Mouse (Mus musculus) liver, postnatal 0 days (tissue): ENCODE measurements at regions not wholly inside any gene's neighbourhood (a gene's known extent, or its start where the extent isn't known, plus 50 kb on each side); places are given as distances from the start of the nearest gene placed in this dataset.

ENCODE experiments used
- ATAC-seq: fragments of 200-750 bp; cut with Nextera tagmentation; 2 replicates; pipeline ENCODE4 v1.8.0; 2017; ENCODE audit warnings: mild to moderate bottlenecking, moderate library complexity
- DNase-seq: peaks from one replicate; pipeline ENCODE4 v3.0.0-alpha.2; 2016
- H3K27ac ChIP-seq: fragments of 300-500 bp; sonication (generic); 2 replicates; pipeline ENCODE4 v1.5.1; 2014; ENCODE audit warnings: antibody characterized with exemption, moderate library complexity, mild to moderate bottlenecking, low read depth
- H3K27me3 ChIP-seq: fragments of 300-500 bp; sonication (generic); 2 replicates; pipeline ENCODE4 v1.6.1; 2014; ENCODE audit warnings: low read length, control low read depth, mixed read lengths; ENCODE audit not compliant: insufficient read depth
- H3K36me3 ChIP-seq: fragments of 300-500 bp; sonication (generic); replicated peaks from 2 replicates; pipeline ENCODE4 v1.6.1; 2014; ENCODE audit warnings: mild to moderate bottlenecking, control low read depth, low read length, moderate library complexity, mixed read lengths; ENCODE audit not compliant: insufficient read depth
- H3K4me1 ChIP-seq: fragments of 300-500 bp; sonication (generic); 2 replicates; pipeline ENCODE4 v1.6.1; 2014; ENCODE audit warnings: antibody characterized with exemption, mild to moderate bottlenecking, control low read depth; ENCODE audit not compliant: insufficient read depth
- H3K4me2 ChIP-seq: fragments of 300-500 bp; sonication (generic); 2 replicates; pipeline ENCODE4 v1.6.1; 2014; ENCODE audit warnings: low read depth, mild to moderate bottlenecking, low read length, moderate library complexity, mixed read lengths
- H3K4me3 ChIP-seq: fragments of 300-500 bp; sonication (generic); 2 replicates; pipeline ENCODE4 v1.5.1; 2014; ENCODE audit warnings: low read depth, low read length
- H3K9ac ChIP-seq: fragments of 300-500 bp; sonication (generic); replicated peaks from 2 replicates; pipeline ENCODE4 v1.6.1; 2014; ENCODE audit warnings: mild to moderate bottlenecking, moderate library complexity
- H3K9me3 ChIP-seq: fragments of 300-500 bp; sonication (generic); 2 replicates; pipeline ENCODE4 v1.6.1; 2016; ENCODE audit warnings: mild to moderate bottlenecking, control low read depth, low read length, mixed read lengths
- CTCF ChIP-seq: sonication (generic); IDR thresholded peaks from 2 replicates; pipeline ENCODE4 v1.5.1; 2016; ENCODE audit warnings: antibody characterized with exemption, low read depth
- EP300 ChIP-seq: IDR thresholded peaks from 2 replicates; pipeline ENCODE4 v1.6.1; 2016; ENCODE audit warnings: antibody characterized with exemption, low read depth, mild to moderate bottlenecking
- WGBS: fragments of 180-500 bp; shearing (Covaris S2); extraction: QIAGEN DNeasy Blood & Tissue Kit; methylation state at CpG from one replicate; pipeline ENCODE4 v1.1.7; 2014; ENCODE audit not compliant: insufficient replicate concordance; 5-methylcytosine and 5-hydroxymethylcytosine counted together

DNA sequence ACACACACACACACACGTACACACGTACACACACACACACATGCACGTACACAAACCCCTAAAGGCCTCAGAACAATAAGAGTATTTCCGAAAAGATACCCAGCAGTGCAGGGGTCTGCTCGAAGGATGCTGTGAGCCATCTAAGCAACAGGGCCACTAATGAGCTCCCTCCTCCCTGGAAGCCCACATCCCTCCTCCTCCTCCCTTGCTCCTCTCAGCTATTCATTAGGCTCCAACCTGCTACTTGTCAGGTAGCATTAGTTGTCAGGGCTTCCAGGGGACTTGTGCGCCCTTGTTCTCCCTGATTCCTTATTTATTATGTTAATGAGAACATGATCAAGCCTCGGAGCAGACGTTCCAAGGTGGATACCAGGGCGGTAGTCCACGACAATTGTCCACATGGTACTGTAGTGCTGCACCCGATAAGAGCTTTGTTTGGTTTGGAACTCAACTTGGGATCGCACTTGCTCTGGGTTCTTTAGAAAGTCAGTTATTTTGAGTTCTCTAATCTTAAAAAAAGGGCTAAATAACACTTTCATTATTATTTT lies 159.8 kb downstream of the Evx1 start:
- no peak for TF ChIP-seq CTCF
- no peak for TF ChIP-seq EP300
- no peak for ATAC-seq
- Histone ChIP-seq H3K27me3 (no peaks in the 10 kb centered on the region), H3K9ac (no peak overlapping the region), H3K9me3 (no peaks in the 10 kb centered on the region), H3K4me3 (no peak overlapping the region), H3K27ac (no peak overlapping the region), H3K4me2 (no peak overlapping the region), H3K36me3 (no peaks in the 10 kb centered on the region), H3K4me1 (peaks cover 5% of the 10 kb centered on the region; the same call in 1 of the 2 replicates)
- DNase-seq = no peak
- 79% methylated on average over 12 of the region's 12 CpGs for WGBS

DNA sequence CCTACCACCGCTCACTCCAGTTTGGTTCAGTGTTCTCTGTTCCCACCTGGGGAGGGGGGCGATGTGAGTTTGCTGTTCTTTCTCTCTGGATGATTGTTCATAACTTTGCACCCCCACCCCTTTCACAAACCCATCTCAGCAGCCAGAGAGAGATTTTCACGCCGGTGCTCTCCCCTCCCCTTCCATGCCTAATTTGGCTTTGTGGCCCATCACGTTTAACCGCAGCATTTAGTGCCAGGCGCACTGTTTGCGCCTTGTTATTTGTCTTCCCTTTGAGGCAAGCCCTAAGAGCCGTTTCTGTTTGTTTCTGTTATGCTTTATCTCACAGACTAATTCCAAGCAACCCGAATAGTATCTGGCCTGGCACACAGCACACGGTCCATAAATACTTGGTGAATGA lies 160.6 kb downstream of the Evx1 start:
- WGBS = 31% methylated on average over 11 of the region's 11 CpGs
- H3K27me3 ChIP-seq = no peaks in the 10 kb centered on the region
- peaks cover 5% of the 10 kb centered on the region; the same call in 1 of the 2 replicates for H3K4me1 ChIP-seq
- peak; percentile 6 for DNase-seq
- TF ChIP-seq CTCF = no peak
- no peak for TF ChIP-seq EP300
- H3K27ac ChIP-seq = no peak overlapping the region
- H3K36me3 ChIP-seq = no peaks in the 10 kb centered on the region
- H3K9ac ChIP-seq = no peak overlapping the region
- no peak overlapping the region for H3K4me2 ChIP-seq
- no peak overlapping the region for H3K4me3 ChIP-seq
- no peak for ATAC-seq
- no peaks in the 10 kb centered on the region for H3K9me3 ChIP-seq

DNA sequence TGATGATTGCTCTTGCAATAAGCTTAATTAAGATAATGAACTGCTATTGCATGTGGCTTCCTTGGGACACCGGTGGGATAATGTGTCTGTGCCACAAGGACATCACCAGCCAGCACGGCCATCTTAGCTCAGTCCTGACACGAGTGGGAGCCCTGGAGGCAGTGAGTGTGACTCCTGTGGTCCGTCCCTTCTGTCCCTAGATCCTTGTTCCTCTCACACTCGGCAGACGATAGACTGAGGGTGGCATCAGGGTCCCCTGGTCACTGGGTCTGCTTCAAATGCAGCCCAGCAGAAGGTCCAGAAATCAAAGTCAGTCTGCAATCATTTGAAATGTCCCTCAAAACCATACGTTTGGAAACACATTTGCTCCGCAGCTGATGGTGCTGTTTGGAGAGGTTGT lies 162.4 kb downstream of the Evx1 start:
- H3K27me3 ChIP-seq = no peaks in the 10 kb centered on the region
- ATAC-seq = no peak
- no peak overlapping the region for H3K4me2 ChIP-seq
- DNase-seq = peak; percentile 4
- no peak overlapping the region for H3K9ac ChIP-seq
- no peaks in the 10 kb centered on the region for H3K36me3 ChIP-seq
- no peak for TF ChIP-seq EP300
- TF ChIP-seq CTCF = no peak
- H3K4me3 ChIP-seq = no peak overlapping the region
- no peaks in the 10 kb centered on the region for H3K9me3 ChIP-seq
- no peak overlapping the region for H3K27ac ChIP-seq
- H3K4me1 ChIP-seq = peaks cover 5% of the 10 kb centered on the region; the same call in 1 of the 2 replicates
- 81% methylated on average over 8 of the region's 8 CpGs for WGBS

DNA sequence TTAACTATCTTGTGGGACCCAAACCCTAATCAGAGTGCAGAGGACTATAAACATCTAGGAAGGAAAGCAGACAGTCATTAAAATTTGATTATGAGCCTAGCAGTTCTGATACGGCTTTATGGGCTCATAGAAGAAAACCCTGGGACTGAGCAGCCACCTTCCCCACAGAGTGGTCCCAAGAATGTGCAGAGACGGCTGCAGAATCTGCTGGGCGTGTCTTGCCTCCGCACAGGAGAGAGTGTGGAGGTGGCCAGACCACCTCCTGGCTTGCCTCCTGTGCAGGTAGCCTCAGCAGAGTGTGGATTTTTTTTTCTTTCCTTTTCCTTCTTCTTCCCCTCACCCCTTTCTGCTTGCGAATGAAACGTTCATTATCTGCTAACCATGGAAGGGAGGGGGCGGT lies 163.3 kb downstream of the Hibadh start:
- Histone ChIP-seq H3K27ac (no peak overlapping the region), H3K4me3 (no peak overlapping the region), H3K4me2 (no peak overlapping the region), H3K4me1 (peaks cover 5% of the 10 kb centered on the region; the same call in 1 of the 2 replicates), H3K9ac (no peak overlapping the region), H3K27me3 (no peaks in the 10 kb centered on the region), H3K9me3 (no peaks in the 10 kb centered on the region), H3K36me3 (no peaks in the 10 kb centered on the region)
- ATAC-seq (no peak), DNase-seq (no peak)
- no peak for TF ChIP-seq CTCF
- TF ChIP-seq EP300 = no peak
- WGBS = 44% methylated on average over 7 of the region's 7 CpGs

DNA sequence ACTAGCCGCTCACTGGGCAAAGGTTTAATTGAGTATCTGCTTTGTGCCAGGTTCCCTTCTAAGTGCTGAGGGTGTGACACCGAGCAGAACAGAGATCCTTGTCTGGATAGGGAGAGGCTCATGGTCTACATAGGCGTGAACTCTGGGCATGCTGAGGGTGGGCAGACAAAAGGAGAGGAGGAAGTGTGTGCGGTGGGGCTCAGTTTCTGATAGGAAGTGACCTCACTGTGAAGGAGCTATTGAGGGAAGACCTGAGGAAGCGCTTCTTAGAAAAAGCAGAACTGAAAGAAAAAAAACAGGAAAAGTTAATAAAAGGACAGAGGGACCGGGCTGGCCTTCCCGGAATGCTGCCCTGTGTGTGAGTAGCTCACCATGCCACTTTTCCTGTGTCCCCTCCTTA lies 162.8 kb downstream of the Hibadh start:
- no peaks in the 10 kb centered on the region for H3K27me3 ChIP-seq
- peak; percentile 56; the same call in 1 of the 2 replicates for ATAC-seq

DNA sequence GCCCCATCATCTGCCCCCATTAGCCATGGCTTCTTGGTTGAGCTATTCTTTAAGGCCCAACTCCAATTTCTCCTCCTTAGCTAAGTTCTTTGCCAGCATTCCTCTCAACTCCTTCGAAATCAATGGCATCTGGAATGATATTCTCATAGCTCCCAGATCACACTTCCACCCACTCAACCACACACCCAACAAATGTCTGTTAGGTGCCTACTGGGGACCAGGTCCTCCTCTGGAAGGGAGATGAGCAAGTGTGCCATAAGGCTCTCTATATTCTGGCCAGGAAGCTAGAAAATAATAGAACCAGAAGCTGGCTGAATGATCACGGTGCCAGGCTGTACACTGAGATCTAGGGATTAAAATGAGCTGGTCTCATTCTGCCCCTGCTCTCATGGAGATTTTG lies 161.6 kb downstream of the Hibadh start:
- Histone ChIP-seq H3K9me3 (no peaks in the 10 kb centered on the region), H3K9ac (no peak overlapping the region), H3K4me3 (no peak overlapping the region), H3K27me3 (no peaks in the 10 kb centered on the region), H3K36me3 (no peaks in the 10 kb centered on the region), H3K27ac (no peak overlapping the region), H3K4me1 (peaks cover 5% of the 10 kb centered on the region; the same call in 1 of the 2 replicates), H3K4me2 (no peak overlapping the region)
- 62% methylated on average over 2 of the region's 2 CpGs for WGBS
- TF ChIP-seq EP300 (no peak), CTCF (no peak)
- no peak for ATAC-seq
- no peak for DNase-seq

More for the DNA sequence above, 162.8 kb downstream of the Hibadh start:
- 26% methylated on average over 7 of the region's 7 CpGs for WGBS
- Histone ChIP-seq H3K9ac (no peak overlapping the region), H3K4me3 (no peak overlapping the region), H3K36me3 (no peaks in the 10 kb centered on the region), H3K9me3 (no peaks in the 10 kb centered on the region), H3K27ac (no peak overlapping the region), H3K4me2 (no peak overlapping the region), H3K4me1 (peaks cover 5% of the 10 kb centered on the region; the same call in 1 of the 2 replicates)
- peak; percentile 25 for DNase-seq
- no peak for TF ChIP-seq EP300
- no peak for TF ChIP-seq CTCF

DNA sequence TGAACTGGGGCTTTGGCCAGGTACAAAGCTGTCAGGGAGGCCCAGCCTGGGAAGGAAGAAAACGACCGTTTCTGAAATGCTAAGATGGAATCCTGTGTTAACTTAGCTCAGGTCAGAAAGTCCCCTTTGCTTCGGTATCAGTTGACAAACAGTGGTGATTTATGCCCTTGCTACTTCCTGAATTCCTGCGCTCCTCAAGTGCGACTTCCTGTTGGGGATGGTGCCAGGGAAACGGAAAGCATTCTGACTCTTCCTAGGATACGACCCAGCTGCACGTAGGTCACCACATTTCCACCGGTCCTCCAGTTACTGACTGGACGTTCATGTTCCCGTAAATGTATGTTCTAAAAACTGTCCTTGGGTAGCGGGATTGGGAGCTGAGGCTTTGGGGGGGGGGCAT lies 161.0 kb downstream of the Hibadh start:
- no peaks in the 10 kb centered on the region for H3K9me3 ChIP-seq
- H3K4me2 ChIP-seq = no peak overlapping the region
- WGBS = 43% methylated on average over 12 of the region's 12 CpGs
- 0 out of 2 replicates have a peak, but pooled peaks have one; percentile 13 for ATAC-seq
- TF ChIP-seq EP300 = peak; percentile 16; the same call in 1 of the 2 replicates
- TF ChIP-seq CTCF = no peak
- no peaks in the 10 kb centered on the region for H3K27me3 ChIP-seq
- no peak overlapping the region for H3K9ac ChIP-seq
- no peaks in the 10 kb centered on the region for H3K36me3 ChIP-seq
- H3K27ac ChIP-seq = no peak overlapping the region
- H3K4me3 ChIP-seq = no peak overlapping the region
- peak; percentile 36 for DNase-seq
- H3K4me1 ChIP-seq = peaks cover 5% of the 10 kb centered on the region; the same call in 1 of the 2 replicates
